ENCODE assay signal across 14 mouse cellular contexts in genomic region chr1:51622181-51622862, GRCm38 (mm10).
"Had no signal": no experiment of that assay in that cellular context is flagged by ENCODE, and none has a peak within 500 bp of the region (broad histone marks: within the 10 kb centered on the region; RNA-seq: fewer than 3 reads in every experiment).

No protein-coding gene starts in this region.

- H3K9ac ChIP-seq: kidney, embryonic 15.5 days; limb, embryonic 12.5 days; liver, embryonic 13.5 days; liver, postnatal 0 days; lung, embryonic 15.5 days; neural tube, embryonic 12.5 days had no signal

- H3K27me3 ChIP-seq: kidney, embryonic 15.5 days; limb, embryonic 12.5 days; liver, embryonic 13.5 days; lung, embryonic 15.5 days; neural tube, embryonic 12.5 days had no signal

- H3K4me2 ChIP-seq: kidney, embryonic 15.5 days; limb, embryonic 12.5 days; liver, embryonic 13.5 days; lung, embryonic 15.5 days; neural tube, embryonic 12.5 days had no signal

- H3K4me3 ChIP-seq: kidney, embryonic 15.5 days; limb, embryonic 12.5 days; liver, embryonic 13.5 days; lung, embryonic 15.5 days; megakaryocyte, embryonic 14.5 days; neural tube, embryonic 12.5 days had no signal

- ATAC-seq: liver, postnatal 0 days had no signal

- H3K9me3 ChIP-seq: kidney, embryonic 15.5 days; limb, embryonic 12.5 days; liver, embryonic 13.5 days; lung, embryonic 15.5 days; megakaryocyte, embryonic 14.5 days; neural tube, embryonic 12.5 days had no signal

- H3K4me1 ChIP-seq: liver, embryonic 13.5 days; lung, embryonic 15.5 days; megakaryocyte, embryonic 14.5 days had no signal

- DNase-seq: kidney, postnatal 25 days; layer of hippocampus, adult 9-11 months; layer of hippocampus, postnatal 36 days; liver; liver, embryonic 13.5 days; liver, postnatal 0 days; lung, postnatal 14 days had no signal

- H3K27ac ChIP-seq: kidney, embryonic 15.5 days; limb, embryonic 12.5 days; liver, embryonic 13.5 days; lung, embryonic 15.5 days; macrophage; neural tube, embryonic 12.5 days; stomach, postnatal 0 days had no signal

- H3K36me3 ChIP-seq: kidney, embryonic 15.5 days; limb, embryonic 12.5 days; liver, embryonic 13.5 days; lung, embryonic 15.5 days; neural tube, embryonic 12.5 days had no signal
